Mouse (Mus musculus) adrenal gland, postnatal 25 days (tissue): ENCODE results near the gene Ick. TPM values are rescaled to one million over a fixed set of nuclear protein-coding genes. Genes with fewer than 3 reads are reported as not detected.
A peak's percentile ranks its signal among the peaks of the same experiment; 100 is the strongest.
"Not testable (repeated sequence)": the region's sequence is repeated elsewhere in the genome, so short reads cannot be mapped to it uniquely, and the experiment has no call there.

Experiments
- DNase-seq: peaks from one replicate; pipeline ENCODE4 v3.0.0; 2021; ENCODE audit warnings: mixed read lengths
- long read RNA-seq: library from polyadenylated mRNA; stranded (forward); transcript quantifications from one replicate; pipeline ENCODE4 v2.0.0, GENCODE M21; 2021
- total RNA-seq: library from RNA; stranded (reverse); gene quantifications from 2 replicates; pipeline ENCODE4 v1.2.3, GENCODE M21; 2021

Gene Ick
- total RNA-seq: 22.0 and 26.7 TPM in 2 replicates
- long read RNA-seq, full-length matches to known transcripts: 8 of 12 reads
- long read RNA-seq, partial matches to known transcripts: 1 of 12 reads
- long read RNA-seq, other reads (novel, unspliced or antisense): 3 of 12 reads

- DNase-seq: peak; percentile 74
Measured at GRCm38 (mm10) chr9:78108796-78109239, at the start of gene Ick, which contains the start of gene Fbxo9. Gene Ick, plus strand, starts transcription at chr9:78109192. Gene Fbxo9, minus strand, starts transcription at chr9:78109065.

DNA sequence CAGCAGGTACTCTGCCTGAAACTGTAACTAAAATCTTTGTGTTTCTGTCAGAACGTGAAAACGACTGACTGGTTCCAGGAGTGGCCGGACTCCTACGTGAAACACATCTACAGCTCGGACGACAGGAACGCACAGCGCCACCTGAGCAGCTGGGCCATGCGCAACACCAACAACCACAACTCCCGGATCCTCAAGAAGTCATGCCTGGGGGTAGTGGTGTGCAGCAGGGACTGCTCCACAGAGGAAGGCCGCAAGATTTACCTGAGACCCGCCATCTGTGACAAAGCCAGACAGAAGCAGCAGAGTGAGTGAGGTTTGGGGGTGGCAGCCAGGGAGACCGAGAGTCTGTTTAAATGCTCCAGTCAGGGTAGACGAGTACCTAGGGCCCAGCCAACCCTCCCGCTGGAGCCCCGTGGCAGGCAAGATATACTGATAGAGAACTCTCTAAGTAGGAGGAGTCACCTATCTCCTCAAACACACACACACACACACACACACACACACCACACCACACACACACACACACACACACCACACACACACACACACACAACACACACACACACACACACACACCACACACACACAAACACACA, 49.4 kb upstream of the Ick start:
- DNase-seq: no peak

DNA sequence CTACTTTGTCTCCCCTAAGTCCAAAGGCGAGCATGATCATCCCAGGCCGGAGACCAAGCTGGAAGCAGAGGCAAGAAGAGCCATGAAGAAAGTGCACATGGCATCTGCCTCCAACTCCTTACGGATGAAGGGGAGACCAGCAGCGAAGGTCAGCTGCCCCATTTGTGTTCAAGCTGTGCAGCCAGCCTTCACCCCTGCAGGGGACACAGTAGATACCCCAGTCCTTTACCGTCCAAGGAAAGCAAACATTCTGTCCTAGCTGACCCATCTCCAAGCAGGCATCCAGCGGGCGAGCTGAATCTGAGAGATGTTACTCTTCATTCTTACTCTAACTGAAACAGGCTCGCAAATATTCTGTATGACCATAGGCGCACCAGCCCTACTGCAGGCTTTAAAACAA, 46.6 kb upstream of the Ick start:
- no peak for DNase-seq

DNA sequence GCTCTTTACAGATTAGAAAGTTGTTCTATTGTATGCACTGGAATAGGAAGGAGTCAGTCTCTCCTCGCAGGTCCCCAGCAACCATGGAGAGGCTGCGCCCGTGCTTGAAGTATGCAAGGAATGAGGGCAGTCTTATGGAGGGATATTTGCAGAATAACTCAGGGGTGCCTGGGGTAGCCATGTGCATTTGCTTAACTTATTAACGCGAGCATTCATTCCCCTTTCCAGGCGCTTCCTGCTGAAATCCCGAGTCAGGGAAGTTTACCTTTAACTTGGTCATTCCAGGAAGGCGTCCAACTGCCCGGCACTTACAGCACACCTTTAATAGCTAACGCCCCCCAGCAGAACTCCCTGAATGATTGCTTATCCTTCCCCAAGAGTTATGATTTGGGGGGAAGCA, 44.9 kb upstream of the Ick start:
- DNase-seq: no peak

DNA sequence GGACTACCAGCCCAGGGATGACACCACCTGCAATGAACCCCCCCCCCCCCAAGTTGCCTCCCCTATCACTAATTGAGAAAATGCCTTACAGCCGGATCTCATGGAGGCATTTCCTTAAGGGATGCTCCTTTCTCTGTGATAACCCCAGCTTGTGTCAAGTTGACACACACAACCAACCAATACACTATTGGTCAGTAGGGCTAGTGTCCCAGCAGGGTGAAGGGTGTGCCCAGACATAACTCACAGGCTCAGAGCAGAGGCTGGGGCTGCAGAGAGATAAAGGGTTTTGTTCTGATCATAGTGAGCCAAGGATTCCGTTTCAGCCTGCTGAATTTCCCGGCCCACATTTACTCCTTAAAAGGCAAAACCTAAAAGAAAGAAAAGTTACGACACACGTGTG, 38.5 kb upstream of the Ick start:
- no peak for DNase-seq

DNA sequence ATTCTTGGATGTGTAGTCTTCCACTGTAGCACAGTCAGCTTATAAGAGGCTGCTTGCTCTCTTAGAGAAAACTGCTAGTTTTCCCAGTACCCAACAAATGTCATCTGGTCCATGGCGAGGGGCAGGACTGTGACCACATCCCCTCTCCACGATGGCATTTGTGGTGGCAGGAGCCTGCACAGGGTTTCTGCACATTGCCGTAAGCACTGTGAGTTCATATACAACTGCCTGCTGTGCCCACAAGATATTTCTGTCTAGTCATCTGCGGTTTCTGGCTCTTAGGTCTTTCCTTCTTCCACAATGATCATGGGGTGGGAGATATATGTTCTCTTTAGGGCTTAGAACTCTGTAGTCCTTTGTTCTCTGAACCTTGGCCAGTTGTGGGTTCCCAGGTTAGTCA, 37.4 kb upstream of the Ick start:
- no peak for DNase-seq

- not testable (repeated sequence) for DNase-seq
Measured at GRCm38 (mm10) chr9:78073291-78073690, 35.7 kb upstream of the Ick start.

- no peak for DNase-seq
Measured at GRCm38 (mm10) chr9:78073713-78074340, 35.2 kb upstream of the Ick start.

- DNase-seq: no peak
Measured at GRCm38 (mm10) chr9:78075256-78075655, 33.7 kb upstream of the Ick start.

DNA sequence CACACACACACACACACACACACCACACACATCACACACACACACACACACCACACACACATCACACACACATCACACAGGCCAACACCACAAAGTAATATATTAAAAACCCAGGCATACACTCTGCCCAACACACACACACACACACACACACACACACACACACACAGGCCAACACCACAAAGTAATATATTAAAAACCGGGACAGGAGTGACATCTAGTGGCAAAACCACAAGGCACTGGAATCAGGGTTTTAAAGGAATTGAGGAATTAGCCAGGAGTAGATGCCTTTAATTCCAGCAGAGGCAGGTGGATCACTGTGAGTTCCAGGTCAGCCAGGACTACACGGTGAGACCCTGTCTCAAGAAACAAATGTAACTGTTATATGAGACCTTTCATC, 30.8 kb upstream of the Ick start:
- DNase-seq: no peak

DNA sequence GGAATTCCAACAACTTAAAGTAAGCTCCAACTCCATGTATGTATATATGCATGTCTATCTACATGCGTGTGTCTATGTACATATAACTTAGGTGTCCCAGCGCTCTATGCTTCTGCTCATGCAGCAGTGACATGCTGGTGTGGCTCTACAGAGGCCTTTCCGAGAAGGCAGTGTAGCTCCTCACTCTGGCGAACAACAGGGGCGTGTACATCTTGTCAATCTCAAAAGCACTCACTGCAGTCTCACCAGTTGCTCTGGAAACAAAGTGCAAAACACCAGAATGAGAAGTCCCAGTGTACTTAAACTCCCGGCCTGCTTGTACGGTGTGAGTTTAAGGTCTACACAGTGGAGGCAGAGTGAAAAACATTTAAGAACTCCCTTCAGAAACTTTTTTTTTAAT, 27.2 kb upstream of the Ick start:
- DNase-seq: no peak

DNA sequence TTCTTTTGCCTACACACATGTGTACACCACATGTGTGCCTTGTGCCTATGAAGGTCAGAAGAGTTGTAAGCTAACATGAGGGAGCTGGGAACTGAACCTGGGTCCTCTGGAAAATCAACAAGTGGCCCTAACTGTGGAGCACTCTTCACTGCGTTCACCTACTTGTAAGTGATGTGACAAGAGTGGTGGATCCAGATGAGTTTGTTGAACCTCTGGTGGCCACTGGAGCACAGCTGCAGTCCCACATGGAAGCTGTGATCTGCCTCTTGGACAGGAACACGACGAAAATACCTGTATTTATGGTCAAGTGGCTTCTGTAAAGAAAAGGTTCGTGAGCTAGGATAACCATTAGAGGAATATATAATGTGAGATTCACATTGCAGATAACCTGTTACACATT, 24.7 kb upstream of the Ick start:
- DNase-seq: no peak

DNA sequence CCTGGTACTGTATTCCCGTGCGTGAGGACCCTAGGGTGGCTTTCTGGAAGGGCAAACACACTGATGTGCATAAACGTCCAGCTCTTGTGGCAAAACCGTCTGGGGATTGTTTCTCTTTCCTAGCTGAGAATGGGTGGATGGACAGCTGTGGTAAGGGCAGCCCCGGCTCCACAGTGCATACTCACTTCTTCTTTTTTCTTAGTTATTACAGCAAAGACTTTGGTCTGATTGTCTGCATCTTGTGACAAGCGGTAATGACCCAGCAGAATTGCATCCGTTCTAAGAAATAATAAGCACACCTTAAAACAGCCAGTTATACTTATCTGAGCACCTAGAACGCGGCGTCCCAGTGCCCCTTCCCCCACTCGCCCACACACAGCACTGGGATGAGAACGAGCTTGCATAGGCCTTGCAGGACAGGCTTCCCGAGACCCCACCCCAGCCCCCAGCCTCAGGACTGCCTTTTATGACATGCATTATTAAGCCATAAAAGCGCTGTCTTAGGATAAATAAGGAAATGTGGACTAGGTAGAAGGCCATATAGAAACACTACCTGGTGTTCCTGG, 23.2 kb upstream of the Ick start:
- no peak for DNase-seq

GRCm38 (mm10) chr9:78087751-78088150, 21.2 kb upstream of the Ick start:
- DNase-seq: no peak

DNA sequence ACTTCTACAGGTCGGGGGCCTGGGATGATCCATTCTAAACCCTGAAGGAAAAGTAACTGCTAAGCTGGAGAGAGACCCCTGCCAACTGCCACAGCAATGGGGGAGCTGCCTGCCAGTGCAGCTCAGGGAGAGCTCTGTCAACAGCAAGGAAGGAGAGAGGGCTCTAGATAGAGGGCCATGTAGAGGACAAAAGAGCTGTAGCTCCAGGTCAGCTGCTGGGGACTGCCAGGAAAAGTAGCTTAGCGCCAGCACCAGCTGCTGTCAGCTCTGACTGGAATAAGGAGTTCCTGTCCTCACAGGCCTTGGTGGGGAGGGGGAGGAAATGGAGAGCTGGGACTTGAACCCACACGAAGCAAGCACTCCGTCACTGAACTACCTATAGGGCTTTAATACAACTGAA, 20.5 kb upstream of the Ick start:
- no peak for DNase-seq

DNA sequence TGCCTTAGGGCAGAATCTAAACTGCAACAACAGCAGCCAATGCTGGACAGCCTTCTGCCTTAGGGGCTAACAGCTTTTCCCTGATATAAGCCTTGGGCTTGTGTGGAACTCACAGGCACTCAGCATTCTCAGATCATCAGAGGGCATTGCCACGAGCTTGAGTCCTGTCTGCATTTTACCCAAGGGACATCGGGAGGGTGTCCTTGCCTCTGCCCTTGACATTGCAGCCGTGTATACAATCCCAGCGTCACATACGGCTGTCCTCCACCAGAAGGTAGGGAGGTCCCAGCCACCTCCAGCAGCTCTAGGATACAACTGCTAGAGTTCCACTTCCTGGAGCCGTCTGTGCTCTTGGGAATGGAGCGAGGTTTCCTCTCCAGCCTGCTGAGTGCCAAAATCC, 20.0 kb upstream of the Ick start:
- no peak for DNase-seq

- DNase-seq: no peak
Measured at GRCm38 (mm10) chr9:78089906-78090305, 19.1 kb upstream of the Ick start.

- no peak for DNase-seq
Measured at GRCm38 (mm10) chr9:78090596-78090995, 18.4 kb upstream of the Ick start.

DNA sequence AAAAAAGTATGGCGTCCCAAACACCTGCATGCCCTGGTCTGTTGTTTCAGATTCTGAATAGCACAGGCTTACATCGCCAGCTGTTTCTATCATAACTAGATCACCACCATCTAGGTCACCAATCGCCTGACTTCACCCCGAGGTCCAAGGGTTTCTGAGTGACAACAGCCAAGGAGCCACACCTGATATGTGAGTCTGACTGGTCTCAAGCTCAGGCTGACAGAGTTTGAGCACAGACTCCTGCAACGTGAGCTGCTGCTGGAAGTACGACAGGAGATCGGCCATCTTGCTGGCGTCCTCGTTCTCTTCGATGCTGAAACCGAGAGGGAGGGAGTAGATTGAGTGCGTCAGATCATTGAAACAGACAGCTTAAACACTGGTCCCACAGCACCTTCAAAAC, 13.3 kb upstream of the Ick start:
- DNase-seq: no peak

GRCm38 (mm10) chr9:78096376-78096775, 12.6 kb upstream of the Ick start:
- no peak for DNase-seq

- DNase-seq: no peak
Measured at GRCm38 (mm10) chr9:78100956-78101355, 8.0 kb upstream of the Ick start.

GRCm38 (mm10) chr9:78101431-78101830, 7.6 kb upstream of the Ick start:
- no peak for DNase-seq

DNA sequence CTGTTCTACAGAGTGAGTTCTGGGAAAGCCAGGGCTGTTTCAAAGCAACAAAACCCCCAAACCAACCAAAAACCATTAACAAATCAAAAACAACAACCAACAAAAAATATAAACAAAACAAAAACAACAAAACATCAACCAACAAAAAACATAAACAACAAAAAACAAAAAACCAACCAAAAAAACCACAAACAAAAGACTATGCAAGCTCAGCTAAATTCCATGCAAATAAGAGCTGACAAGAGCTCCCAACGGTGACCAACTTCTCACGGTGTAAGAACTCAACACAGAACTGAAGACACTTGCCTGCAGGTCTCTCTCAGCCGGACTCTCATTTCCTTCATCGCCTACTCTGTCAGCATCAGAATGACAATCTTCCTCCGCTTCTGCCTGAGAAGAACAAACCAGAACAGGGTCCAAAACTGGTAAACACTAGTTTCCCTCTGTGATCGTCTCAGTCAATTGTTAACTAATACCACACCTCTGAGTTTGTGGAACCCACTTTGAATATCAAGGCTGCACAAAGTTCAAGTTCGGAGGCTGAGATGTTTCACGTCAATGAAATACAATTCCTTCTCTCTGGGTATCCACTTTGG, 4.9 kb upstream of the Ick start:
- no peak for DNase-seq
